Mouse (Mus musculus): ENCODE results near the gene Gm32742.

GRCm38 (mm10) chr9:51101756-51102425, 63.4 kb downstream of the Gm32742 start, which contains the start of gene 4833427G06Rik:
- TF ChIP-seq CTCF (IDR thresholded peaks at IDR 0.05; ENCODE audit: low read depth, low read length) = no peak
- TF ChIP-seq POLR2A (IDR thresholded peaks at IDR 0.05; ENCODE audit: borderline replicate concordance, low read depth, low read length) = no peak
